Mouse (Mus musculus) retina, adult 2 months (tissue): Measurements from ENCODE around the gene Ago1.

Experiments used
- DNase-seq: peaks from one replicate; pipeline ENCODE4 v3.0.0-alpha.2; 2012; ENCODE audit warnings: low read depth, low spot score

Ago1 gene

GRCm38 (mm10) chr4:126468285-126468901 lies at the start of gene Ago1:
Gene Ago1, minus strand, starts transcription at chr4:126468583.
- DNase-seq = peak; percentile 88

- DNase-seq = no peak
Measured at GRCm38 (mm10) chr4:126512308-126513066, 44.1 kb upstream of the Ago1 start.

GRCm38 (mm10) chr4:126511013-126511412 lies 42.6 kb upstream of the Ago1 start:
- no peak for DNase-seq

- DNase-seq = no peak
Measured at GRCm38 (mm10) chr4:126509072-126509471, 40.7 kb upstream of the Ago1 start.

GRCm38 (mm10) chr4:126508110-126508899 lies 39.9 kb upstream of the Ago1 start:
- no peak for DNase-seq

GRCm38 (mm10) chr4:126502977-126503309 lies 34.6 kb upstream of the Ago1 start:
- DNase-seq = no peak

- DNase-seq = no peak
Measured at GRCm38 (mm10) chr4:126502141-126502976, 34.0 kb upstream of the Ago1 start.

GRCm38 (mm10) chr4:126498601-126499000 lies 30.2 kb upstream of the Ago1 start:
- DNase-seq = no peak

- DNase-seq = no peak
Measured at GRCm38 (mm10) chr4:126496963-126497362, 28.6 kb upstream of the Ago1 start.

GRCm38 (mm10) chr4:126495942-126496790 lies 27.8 kb upstream of the Ago1 start:
- DNase-seq = no peak

- DNase-seq = no peak
Measured at GRCm38 (mm10) chr4:126495453-126495852, 27.1 kb upstream of the Ago1 start.

GRCm38 (mm10) chr4:126493416-126493815 lies 25.0 kb upstream of the Ago1 start:
- DNase-seq = no peak

- DNase-seq = no peak
Measured at GRCm38 (mm10) chr4:126491977-126492376, 23.6 kb upstream of the Ago1 start.

GRCm38 (mm10) chr4:126490726-126491125 lies 22.3 kb upstream of the Ago1 start:
- DNase-seq = no peak

- DNase-seq = no peak
Measured at GRCm38 (mm10) chr4:126489811-126490210, 21.4 kb upstream of the Ago1 start.

- DNase-seq = no peak
Measured at GRCm38 (mm10) chr4:126486217-126486616, 17.8 kb upstream of the Ago1 start.

- no peak for DNase-seq
Measured at GRCm38 (mm10) chr4:126485065-126485464, 16.7 kb upstream of the Ago1 start.

GRCm38 (mm10) chr4:126483874-126484273 lies 15.5 kb upstream of the Ago1 start:
- no peak for DNase-seq

- no peak for DNase-seq
Measured at GRCm38 (mm10) chr4:126482951-126483350, 14.6 kb upstream of the Ago1 start.

- DNase-seq = no peak
Measured at GRCm38 (mm10) chr4:126481461-126481860, 13.1 kb upstream of the Ago1 start.

GRCm38 (mm10) chr4:126480288-126480687 lies 11.9 kb upstream of the Ago1 start:
- DNase-seq = no peak
